Mouse (Mus musculus) neural tube, embryonic 15.5 days (tissue): ENCODE results near the gene Gstt4. TPM values are rescaled to one million over a fixed set of nuclear protein-coding genes. Genes with fewer than 3 reads are reported as not detected.
A peak's percentile ranks its signal among the peaks of the same experiment; 100 is the strongest.
"Not testable (repeated sequence)": the region's sequence is repeated elsewhere in the genome, so short reads cannot be mapped to it uniquely, and the experiment has no call there.

ENCODE experiments used
- ATAC-seq: fragments of 200-750 bp; cut with Nextera tagmentation; 2 replicates; pipeline ENCODE4 v1.8.0; 2017; ENCODE audit warnings: mild to moderate bottlenecking, moderate TSS enrichment, moderate library complexity; ENCODE audit not compliant: low FRiP score
- H3K27ac ChIP-seq: fragments of 300-500 bp; sonication (generic); replicated peaks from 2 replicates; pipeline ENCODE4 v1.5.1; 2015; ENCODE audit warnings: mild to moderate bottlenecking, inconsistent platforms
- H3K27me3 ChIP-seq: fragments of 300-500 bp; sonication (generic); replicated peaks from 2 replicates; pipeline ENCODE4 v1.6.1; 2015; ENCODE audit warnings: inconsistent platforms
- H3K36me3 ChIP-seq: fragments of 300-500 bp; sonication (generic); 2 replicates; pipeline ENCODE4 v1.6.1; 2015; ENCODE audit warnings: inconsistent platforms
- H3K4me1 ChIP-seq: fragments of 300-500 bp; sonication (generic); 2 replicates; pipeline ENCODE4 v1.6.1; 2015; ENCODE audit warnings: inconsistent platforms
- H3K4me2 ChIP-seq: fragments of 300-500 bp; sonication (generic); 2 replicates; pipeline ENCODE4 v1.6.1; 2015; ENCODE audit warnings: inconsistent platforms, mild to moderate bottlenecking, moderate library complexity
- H3K4me3 ChIP-seq: fragments of 300-500 bp; sonication (generic); replicated peaks from 2 replicates; pipeline ENCODE4 v1.5.1; 2015; ENCODE audit warnings: mild to moderate bottlenecking, inconsistent platforms
- H3K9ac ChIP-seq: fragments of 300-500 bp; sonication (generic); replicated peaks from 2 replicates; pipeline ENCODE4 v1.6.1; 2015; ENCODE audit warnings: mild to moderate bottlenecking, inconsistent platforms
- H3K9me3 ChIP-seq: fragments of 300-500 bp; sonication (generic); replicated peaks from 2 replicates; pipeline ENCODE4 v1.6.1; 2016; ENCODE audit warnings: inconsistent platforms
- WGBS: fragments of 180-500 bp; shearing (Covaris S2); methylation state at CpG from one replicate; pipeline ENCODE4 v1.1.7; 2015; ENCODE audit warnings: mixed read lengths; 5-methylcytosine and 5-hydroxymethylcytosine counted together
- polyA plus RNA-seq: library from polyadenylated mRNA; unstranded; fragments of >200 nt; fragmentation: Nextera tagmentation; extraction: Ambion mirVana; gene quantifications from 2 replicates; pipeline ENCODE4 v1.2.1, GENCODE M21; 2015

Gstt4 gene
- polyA plus RNA-seq, 1 experiment from 2014 or later: not detected

- no peak overlapping the region for H3K4me2 ChIP-seq
- H3K27me3 ChIP-seq: peaks cover 26% of the 10 kb centered on the region
- H3K36me3 ChIP-seq: no peaks in the 10 kb centered on the region
- no peak overlapping the region for H3K27ac ChIP-seq
- 92% methylated on average over 1 of the region's 1 CpGs for WGBS
- no peak overlapping the region for H3K9ac ChIP-seq
- no peak overlapping the region for H3K4me3 ChIP-seq
- peaks cover 8% of the 10 kb centered on the region for H3K4me1 ChIP-seq
- H3K9me3 ChIP-seq: no peaks in the 10 kb centered on the region
- no peak for ATAC-seq
Measured at GRCm38 (mm10) chr10:75785442-75785841, 36.9 kb downstream of the Gstt4 start.

- no peak for ATAC-seq
- WGBS: 2% methylated on average over 28 of the region's 28 CpGs
Measured at GRCm38 (mm10) chr10:75780769-75781578, 41.4 kb downstream of the Gstt4 start, which contains the start of the genes Gm20441 and Gstt3. Gm20441 (minus strand) TSS chr10:75780954. Gstt3 (minus strand) TSS chr10:75781414.

GRCm38 (mm10) chr10:75779206-75780174, 42.9 kb downstream of the Gstt4 start:
- ATAC-seq: no peak
- Histone ChIP-seq H3K9me3 (no peaks in the 10 kb centered on the region), H3K4me1 (peaks cover 10% of the 10 kb centered on the region), H3K4me2 (no peak overlapping the region), H3K27me3 (peaks cover 62% of the 10 kb centered on the region), H3K27ac (no peak overlapping the region), H3K4me3 (no peak overlapping the region), H3K36me3 (no peaks in the 10 kb centered on the region), H3K9ac (no peak overlapping the region)
- WGBS: 38% methylated on average over 15 of the region's 15 CpGs

More at GRCm38 (mm10) chr10:75780769-75781578, 41.4 kb downstream of the Gstt4 start, which contains the start of the genes Gm20441 and Gstt3:
- Histone ChIP-seq H3K4me1 (peaks cover 10% of the 10 kb centered on the region), H3K9me3 (no peaks in the 10 kb centered on the region), H3K4me3 (peak within 1 kb of the TSS; percentile 40), H3K27me3 (peaks cover 56% of the 10 kb centered on the region), H3K27ac (no peak within 1 kb of the TSS), H3K36me3 (no peaks in the 10 kb centered on the region), H3K4me2 (peak within 1 kb of the TSS; percentile 72), H3K9ac (peak within 1 kb of the TSS; percentile 35)

DNA sequence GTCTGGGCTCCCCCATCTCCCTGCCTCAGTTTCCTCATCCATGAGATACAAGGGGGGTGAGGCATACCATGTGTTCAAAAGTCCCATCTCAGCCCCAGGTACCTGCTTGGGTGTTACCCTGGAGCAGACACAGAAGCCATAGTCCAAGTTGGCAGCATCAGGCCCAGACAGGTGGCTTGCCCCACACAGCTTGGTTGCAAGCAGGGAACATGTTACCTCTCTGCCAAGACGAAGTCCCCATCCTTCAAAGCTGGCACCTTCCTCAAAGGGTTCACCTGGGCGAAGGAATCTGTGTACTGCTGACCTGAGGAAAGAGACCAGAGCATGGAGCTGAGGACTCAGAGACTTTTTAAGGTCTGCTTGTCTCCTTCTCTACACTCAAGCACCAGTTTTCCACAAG, 44.5 kb downstream of the Gstt4 start:
- Histone ChIP-seq H3K9me3 (no peaks in the 10 kb centered on the region), H3K27ac (no peak overlapping the region), H3K4me1 (peaks cover 15% of the 10 kb centered on the region), H3K27me3 (peaks cover 56% of the 10 kb centered on the region), H3K9ac (no peak overlapping the region), H3K4me3 (no peak overlapping the region), H3K36me3 (no peaks in the 10 kb centered on the region), H3K4me2 (no peak overlapping the region)
- ATAC-seq: no peak
- WGBS: 88% methylated on average over 2 of the region's 2 CpGs

DNA sequence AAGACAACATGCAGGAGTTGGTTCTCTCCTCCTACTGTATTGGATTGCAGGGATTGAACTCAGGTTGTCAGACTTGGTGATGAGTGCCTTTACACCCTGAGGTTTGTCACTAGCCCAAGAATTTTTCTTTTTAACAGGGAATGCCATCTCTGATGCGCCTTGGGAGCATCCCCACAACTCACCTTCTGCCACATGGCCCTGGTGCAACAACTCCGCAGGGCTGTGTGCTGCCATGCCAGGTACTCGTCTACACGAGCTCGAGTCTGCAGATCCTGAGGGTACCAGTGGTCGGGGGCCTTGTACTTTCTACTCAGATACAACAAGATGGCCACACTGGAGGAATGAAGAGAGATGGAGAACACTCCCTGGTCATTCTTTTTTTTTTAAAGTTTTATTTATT, 45.8 kb downstream of the Gstt4 start:
- peaks cover 47% of the 10 kb centered on the region for H3K27me3 ChIP-seq

GRCm38 (mm10) chr10:75774587-75774986, 47.8 kb downstream of the Gstt4 start:
- Histone ChIP-seq H3K36me3 (no peaks in the 10 kb centered on the region), H3K27ac (no peak overlapping the region), H3K27me3 (peaks cover 28% of the 10 kb centered on the region), H3K4me1 (peaks cover 18% of the 10 kb centered on the region), H3K9me3 (no peaks in the 10 kb centered on the region), H3K9ac (no peak overlapping the region), H3K4me3 (no peak overlapping the region), H3K4me2 (no peak overlapping the region)
- WGBS: 96% methylated on average over 9 of the region's 9 CpGs
- no peak for ATAC-seq

More for the DNA sequence above, 45.8 kb downstream of the Gstt4 start:
- ATAC-seq: no peak
- H3K9ac ChIP-seq: no peak overlapping the region
- H3K27ac ChIP-seq: no peak overlapping the region
- no peak overlapping the region for H3K4me2 ChIP-seq
- H3K36me3 ChIP-seq: no peaks in the 10 kb centered on the region
- 82% methylated on average over 6 of the region's 6 CpGs for WGBS
- H3K4me1 ChIP-seq: peaks cover 26% of the 10 kb centered on the region
- H3K9me3 ChIP-seq: no peaks in the 10 kb centered on the region
- H3K4me3 ChIP-seq: no peak overlapping the region

- no peak for ATAC-seq
- H3K4me3 ChIP-seq: no peak overlapping the region
- H3K27me3 ChIP-seq: peaks cover 23% of the 10 kb centered on the region
- no peaks in the 10 kb centered on the region for H3K36me3 ChIP-seq
- no peak overlapping the region for H3K27ac ChIP-seq
- peaks cover 18% of the 10 kb centered on the region for H3K4me1 ChIP-seq
- H3K9ac ChIP-seq: no peak overlapping the region
- no peak overlapping the region for H3K4me2 ChIP-seq
- 94% methylated on average over 5 of the region's 5 CpGs for WGBS
- H3K9me3 ChIP-seq: no peaks in the 10 kb centered on the region
Measured at GRCm38 (mm10) chr10:75774102-75774501, 48.2 kb downstream of the Gstt4 start.

- peak; percentile 97 for ATAC-seq
- Histone ChIP-seq H3K4me1 (peaks cover 18% of the 10 kb centered on the region), H3K27me3 (peaks cover 15% of the 10 kb centered on the region), H3K4me3 (peak within 1 kb of the TSS; percentile 79), H3K9ac (peak within 1 kb of the TSS; percentile 68), H3K36me3 (no peaks in the 10 kb centered on the region), H3K27ac (peak within 1 kb of the TSS; percentile 66), H3K4me2 (peak within 1 kb of the TSS; percentile 99), H3K9me3 (no peaks in the 10 kb centered on the region)
- under 1% methylated on average over 47 of the region's 47 CpGs for WGBS
Measured at GRCm38 (mm10) chr10:75772795-75773664, 49.3 kb downstream of the Gstt4 start, which contains the start of gene Ddt. Ddt (minus strand) TSS chr10:75773414.

- H3K4me2 ChIP-seq, H3K9ac ChIP-seq, H3K27me3 ChIP-seq, H3K4me3 ChIP-seq, H3K27ac ChIP-seq, H3K9me3 ChIP-seq, H3K36me3 ChIP-seq, ATAC-seq: not testable (repeated sequence)
- H3K4me1 ChIP-seq: peaks cover 23% of the 10 kb centered on the region
- 46% methylated on average over 5 of the region's 5 CpGs for WGBS
Measured at GRCm38 (mm10) chr10:75767756-75768155, 54.6 kb downstream of the Gstt4 start.

DNA sequence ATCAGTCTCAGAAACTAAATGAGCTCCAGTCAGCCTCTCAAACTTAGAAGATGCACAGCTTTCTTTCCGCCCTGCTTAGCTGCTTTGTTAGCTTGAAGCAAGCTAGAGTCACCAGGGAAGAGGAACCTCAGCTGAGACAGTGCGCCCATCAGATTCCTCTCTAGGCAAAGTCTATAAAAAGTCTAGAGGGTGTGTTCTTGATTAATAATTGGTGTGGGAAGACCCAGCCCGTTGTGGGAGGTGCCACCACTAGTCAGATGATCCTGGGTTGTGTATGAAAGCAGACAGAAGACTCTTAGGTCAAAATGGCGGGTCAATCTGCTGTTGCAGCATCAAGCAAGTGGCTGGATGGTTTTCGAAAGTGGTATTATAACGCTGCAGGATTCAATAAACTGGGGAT, 55.5 kb downstream of the Gstt4 start:
- ATAC-seq: no peak
- no peak overlapping the region for H3K27ac ChIP-seq
- no peaks in the 10 kb centered on the region for H3K36me3 ChIP-seq
- H3K4me1 ChIP-seq: peaks cover 21% of the 10 kb centered on the region
- H3K4me2 ChIP-seq: no peak overlapping the region
- WGBS: 83% methylated on average over 6 of the region's 6 CpGs
- no peaks in the 10 kb centered on the region for H3K27me3 ChIP-seq
- H3K9me3 ChIP-seq: no peaks in the 10 kb centered on the region
- no peak overlapping the region for H3K9ac ChIP-seq
- H3K4me3 ChIP-seq: no peak overlapping the region
